Comparison of ENCODE assay signal across 8 mouse cellular contexts in the genomic region with DNA sequence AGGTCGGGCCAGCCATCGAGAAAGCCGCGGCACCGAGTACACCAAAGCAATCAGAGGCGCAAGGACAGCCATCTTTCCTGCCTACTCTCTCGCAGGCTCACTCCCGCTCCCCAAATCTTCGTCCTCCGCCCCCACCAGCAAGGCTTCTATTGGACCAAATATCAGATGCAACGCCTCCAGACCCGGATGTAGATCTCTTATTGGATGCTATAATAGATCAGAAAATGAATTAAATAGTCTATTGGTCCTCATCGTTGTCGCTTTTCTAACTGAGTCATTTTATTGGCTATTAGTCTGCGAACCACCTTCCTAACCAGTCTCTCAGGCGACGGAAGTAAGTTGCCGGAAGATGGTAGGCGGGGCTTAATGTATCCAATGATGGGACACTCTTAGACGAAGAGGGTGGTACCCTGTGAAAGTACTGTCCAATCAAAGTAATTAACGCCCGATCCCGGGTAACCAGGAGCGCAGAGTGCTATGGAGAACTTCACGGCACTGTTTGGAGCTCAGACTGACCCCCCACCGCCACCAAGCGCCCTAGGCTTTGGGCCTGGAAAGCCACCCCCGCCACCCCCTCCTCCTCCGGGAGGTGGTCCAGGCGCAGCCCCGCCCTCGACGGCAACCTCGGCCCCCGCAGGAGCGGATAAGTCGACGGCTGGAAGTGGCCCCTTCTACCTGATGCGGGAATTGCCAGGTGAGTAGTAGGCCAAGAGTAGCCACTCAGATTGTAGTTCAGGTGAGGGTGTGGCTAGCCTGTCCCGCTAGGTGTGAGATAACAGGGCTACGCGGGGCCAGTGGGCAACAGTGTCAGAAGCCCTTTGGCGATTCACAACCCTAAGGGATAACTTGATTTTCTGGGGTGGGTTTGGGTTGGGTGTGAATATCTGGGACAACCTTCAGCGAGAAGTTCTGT. TPM values are rescaled to one million over a fixed set of nuclear protein-coding genes. Genes with fewer than 3 reads are reported as not detected.
DNase-seq lines count a peak whose midpoint lies in the region; ATAC-seq and TF ChIP-seq lines count a peak whose summit lies in the region.

A gene (minus strand): TSS at position 74 of the 913 bp plus-strand sequence.
A gene (plus strand): TSS at position 435 of the 913 bp plus-strand sequence.

- peak; percentile 100 for ATAC-seq in embryonic facial prominence, embryonic 13.5 days (ENCODE audit: insufficient number of reproducible peaks, insufficient read depth, low FRiP score, low TSS enrichment, low read depth)
- ATAC-seq in limb, embryonic 12.5 days (ENCODE audit: insufficient number of reproducible peaks, insufficient read depth, low FRiP score, low TSS enrichment, low read depth) = peak; percentile 100
- peak; percentile 100 for ATAC-seq in midbrain, embryonic 15.5 days (replicated peaks)

- peak within 1 kb of the TSS; percentile 91 for H3K9ac ChIP-seq in embryonic facial prominence, embryonic 13.5 days
- peak within 1 kb of the TSS; percentile 66 for H3K9ac ChIP-seq in limb, embryonic 12.5 days (replicated peaks)
- H3K9ac ChIP-seq in midbrain, embryonic 15.5 days = peak within 1 kb of the TSS; percentile 74

- no peak for TF ChIP-seq CTCF in kidney, adult 2 months (conservative IDR thresholded peaks at IDR 0.05; ENCODE audit: insufficient read depth, insufficient read length, low read depth, low read length)
- TF ChIP-seq CTCF in spleen, adult 2 months (IDR thresholded peaks at IDR 0.05; ENCODE audit: extremely low read depth, insufficient read depth, insufficient read length, insufficient replicate concordance) = no peak

- under 1% methylated on average over 44 of the region's 44 CpGs for WGBS in embryonic facial prominence, embryonic 13.5 days
- under 1% methylated on average over 44 of the region's 44 CpGs for WGBS in kidney, adult 2 months
- under 1% methylated on average over 44 of the region's 44 CpGs for WGBS in limb, embryonic 12.5 days
- under 1% methylated on average over 44 of the region's 44 CpGs for WGBS in midbrain, embryonic 15.5 days
- under 1% methylated on average over 43 of the region's 44 CpGs for WGBS in spleen, adult 2 months

- H3K4me2 ChIP-seq in embryonic facial prominence, embryonic 13.5 days = peak within 1 kb of the TSS; percentile 78
- peak within 1 kb of the TSS; percentile 85 for H3K4me2 ChIP-seq in limb, embryonic 12.5 days
- peak within 1 kb of the TSS; percentile 80 for H3K4me2 ChIP-seq in midbrain, embryonic 15.5 days

- no peaks in the 10 kb centered on the region for H3K9me3 ChIP-seq in embryonic facial prominence, embryonic 13.5 days
- H3K9me3 ChIP-seq in limb, embryonic 12.5 days = no peaks in the 10 kb centered on the region
- H3K9me3 ChIP-seq in midbrain, embryonic 15.5 days = no peaks in the 10 kb centered on the region

- peak; percentile 85 for DNase-seq in 3134 (ENCODE audit: extremely low read depth, insufficient read length, low spot score)
- peak; percentile 91 to 92 for DNase-seq in adrenal gland, postnatal 36 days
- DNase-seq in heart, adult 18-20 months = peak; percentile 96 to 99
- DNase-seq in kidney, adult 2 months = peak; percentile 100
- peak; percentile 88 to 99 for DNase-seq in spleen, adult 2 months (ENCODE audit: low read depth in 1 of 2, low spot score in 2 of 2)

- H3K27me3 ChIP-seq in embryonic facial prominence, embryonic 13.5 days = no peaks in the 10 kb centered on the region
- H3K27me3 ChIP-seq in kidney, adult 2 months (replicated peaks; ENCODE audit: control insufficient read depth, insufficient read depth, low read length) = no peaks in the 10 kb centered on the region
- no peaks in the 10 kb centered on the region for H3K27me3 ChIP-seq in limb, embryonic 12.5 days
- H3K27me3 ChIP-seq in midbrain, embryonic 15.5 days (replicated peaks) = no peaks in the 10 kb centered on the region
- H3K27me3 ChIP-seq in spleen, adult 2 months (ENCODE audit: control insufficient read depth, insufficient read depth, low read length) = no peaks in the 10 kb centered on the region

- peak within 1 kb of the TSS; percentile 73; the same call in 1 of the 2 replicates for H3K27ac ChIP-seq in embryonic facial prominence, embryonic 13.5 days
- peak within 1 kb of the TSS; percentile 64 for H3K27ac ChIP-seq in kidney, adult 2 months (ENCODE audit: insufficient read depth, low read depth, low read length)
- peak within 1 kb of the TSS; percentile 57 for H3K27ac ChIP-seq in limb, embryonic 12.5 days
- H3K27ac ChIP-seq in midbrain, embryonic 15.5 days = peak within 1 kb of the TSS; percentile 86
- peak within 1 kb of the TSS; percentile 61 for H3K27ac ChIP-seq in spleen, adult 2 months (ENCODE audit: insufficient read depth, low read length)

- peak within 1 kb of the TSS; percentile 99 for H3K4me3 ChIP-seq in embryonic facial prominence, embryonic 13.5 days
- peak within 1 kb of the TSS; percentile 96 for H3K4me3 ChIP-seq in kidney, adult 2 months (ENCODE audit: insufficient read depth, low read depth, low read length)
- peak within 1 kb of the TSS; percentile 79 for H3K4me3 ChIP-seq in limb, embryonic 12.5 days (replicated peaks)
- peak within 1 kb of the TSS; percentile 91 for H3K4me3 ChIP-seq in midbrain, embryonic 15.5 days
- H3K4me3 ChIP-seq in spleen, adult 2 months (ENCODE audit: extremely low read depth, insufficient read depth, insufficient read length) = peak within 1 kb of the TSS; percentile 86

- peaks cover 18% of the 10 kb centered on the region for H3K4me1 ChIP-seq in embryonic facial prominence, embryonic 13.5 days
- no peaks in the 10 kb centered on the region; the same call in 1 of the 2 replicates for H3K4me1 ChIP-seq in kidney, adult 2 months (ENCODE audit: control insufficient read depth, insufficient read depth, low read length)
- H3K4me1 ChIP-seq in limb, embryonic 12.5 days (replicated peaks) = peaks cover 14% of the 10 kb centered on the region
- peaks cover 28% of the 10 kb centered on the region for H3K4me1 ChIP-seq in midbrain, embryonic 15.5 days
- H3K4me1 ChIP-seq in spleen, adult 2 months (ENCODE audit: control insufficient read depth, insufficient read depth, insufficient read length) = no peaks in the 10 kb centered on the region; the same call in 1 of the 2 replicates

- H3K36me3 ChIP-seq in embryonic facial prominence, embryonic 13.5 days = peaks cover 35% of the 10 kb centered on the region
- H3K36me3 ChIP-seq in kidney, adult 2 months (ENCODE audit: control insufficient read depth, insufficient read depth, low read length) = no peaks in the 10 kb centered on the region; the same call in 1 of the 2 replicates
- H3K36me3 ChIP-seq in limb, embryonic 12.5 days = peaks cover 48% of the 10 kb centered on the region
- peaks cover 21% of the 10 kb centered on the region for H3K36me3 ChIP-seq in midbrain, embryonic 15.5 days (replicated peaks)
- peaks cover 10% of the 10 kb centered on the region for H3K36me3 ChIP-seq in spleen, adult 2 months (ENCODE audit: control insufficient read depth, insufficient read depth, low read length)

- TF ChIP-seq POLR2A in kidney, adult 2 months (IDR thresholded peaks at IDR 0.05; ENCODE audit: low read depth, low read length) = peak; percentile 45
- 0 out of 2 replicates have a peak, but pooled peaks have one; percentile 29 for TF ChIP-seq POLR2A in spleen, adult 2 months (IDR thresholded peaks at IDR 0.05; ENCODE audit: low read depth, low read length)

RNA-seq across cellular contexts. Expression of the first gene that starts in this region (rescaled TPM):
- total RNA-seq in adrenal gland, postnatal 36 days (2021) = not detected
- polyA plus RNA-seq in embryonic facial prominence, embryonic 13.5 days (2015; fragmentation: Nextera tagmentation; extraction: Ambion mirVana) = not detected in 2 replicates
- total RNA-seq in heart, adult 18-20 months (2021) = 10 to 100 TPM in 1 of 2 experiments, 1 to 10 TPM in 1; 5.4 to 10.0 TPM
- polyA plus RNA-seq in kidney, adult 2 months (2012; rRNA removed) = not detected in 2 replicates
- polyA plus RNA-seq in limb, embryonic 12.5 days (2016; fragmentation: Nextera tagmentation; extraction: Ambion mirVana) = not detected in 2 replicates
- polyA plus RNA-seq in midbrain, embryonic 15.5 days (2015; fragmentation: Nextera tagmentation; extraction: Ambion mirVana) = not detected in 2 replicates
- polyA plus RNA-seq in spleen, adult 2 months (2012; rRNA removed) = not detected in 2 replicates

RNA-seq across cellular contexts. Expression of the second gene that starts in this region (rescaled TPM):
- total RNA-seq in adrenal gland, postnatal 36 days (2021) = 10 to 100 TPM; 25.5 to 26.3 TPM
- polyA plus RNA-seq in embryonic facial prominence, embryonic 13.5 days (2015; fragmentation: Nextera tagmentation; extraction: Ambion mirVana) = 33.4 and 38.5 TPM in 2 replicates
- 10 to 100 TPM; 14.7 to 15.2 TPM for total RNA-seq in heart, adult 18-20 months (2021)
- 7.8 and 9.3 TPM in 2 replicates for polyA plus RNA-seq in kidney, adult 2 months (2012; rRNA removed)
- 37.4 TPM in 2 replicates for polyA plus RNA-seq in limb, embryonic 12.5 days (2016; fragmentation: Nextera tagmentation; extraction: Ambion mirVana)
- 49.5 and 50.1 TPM in 2 replicates for polyA plus RNA-seq in midbrain, embryonic 15.5 days (2015; fragmentation: Nextera tagmentation; extraction: Ambion mirVana)
- polyA plus RNA-seq in spleen, adult 2 months (2012; rRNA removed) = 4.9 and 5.0 TPM in 2 replicates

Comparison
In these comparisons a context has a peak if more than half of its experiments do, and no peak if none do; other contexts are left out.
1. Peak in every context shown above with its lines: DNase-seq, ATAC-seq, H3K4me3 ChIP-seq and H3K27ac ChIP-seq.
2. RNA of the first gene that starts in this region (total RNA-seq): 5.4 to 10.0 TPM in heart, adult 18-20 months; not detected in adrenal gland, postnatal 36 days; every median in the first group is over 4 times any median in the second.